Mouse (Mus musculus): Measurements from ENCODE around the gene Nr2f2. TPM values are rescaled to one million over a fixed set of nuclear protein-coding genes. Genes with fewer than 3 reads are reported as not detected.

Gene Nr2f2
- polyA plus RNA-seq, 1 experiment from 2014 or later: 95.9 TPM

GRCm38 (mm10) chr7:70348977-70349615 lies 17.4 kb downstream of the Nr2f2 start:
- H3K9me3 ChIP-seq (ENCODE audit: control insufficient read depth, low read length): no peaks in the 10 kb centered on the region
- H3K36me3 ChIP-seq (ENCODE audit: control insufficient read depth, insufficient read depth, low read length): no peaks in the 10 kb centered on the region
- peak overlapping the region; percentile 98 for H3K27ac ChIP-seq (ENCODE audit: low read depth, low read length)
- ATAC-seq (ENCODE audit: insufficient read depth, low FRiP score, low TSS enrichment): no peak
- peak overlapping the region; percentile 62 for H3K4me3 ChIP-seq (ENCODE audit: low read depth, low read length)
- H3K9ac ChIP-seq (ENCODE audit: low read length): peak overlapping the region; percentile 91
- no peaks in the 10 kb centered on the region for H3K27me3 ChIP-seq (ENCODE audit: control insufficient read depth, insufficient read depth, low read length)
- peak overlapping the region; percentile 85 for H3K4me2 ChIP-seq (ENCODE audit: low read depth)
- 6% methylated on average over 11 of the region's 11 CpGs for WGBS
- H3K4me1 ChIP-seq (ENCODE audit: control insufficient read depth, insufficient read depth, low read length): peaks cover 46% of the 10 kb centered on the region
- peak; percentile 19 for DNase-seq (ENCODE audit: low spot score)

GRCm38 (mm10) chr7:70348064-70348976 lies 18.2 kb downstream of the Nr2f2 start:
- 6% methylated on average over 30 of the region's 30 CpGs for WGBS
- peak overlapping the region; percentile 91 for H3K9ac ChIP-seq (ENCODE audit: low read length)
- peak overlapping the region; percentile 4; the same call in 1 of the 2 replicates for H3K4me3 ChIP-seq (ENCODE audit: low read depth, low read length)
- no peaks in the 10 kb centered on the region for H3K27me3 ChIP-seq (ENCODE audit: control insufficient read depth, insufficient read depth, low read length)
- H3K27ac ChIP-seq (ENCODE audit: low read depth, low read length): peak overlapping the region; percentile 75
- no peaks in the 10 kb centered on the region for H3K9me3 ChIP-seq (ENCODE audit: control insufficient read depth, low read length)
- peaks cover 49% of the 10 kb centered on the region for H3K4me1 ChIP-seq (ENCODE audit: control insufficient read depth, insufficient read depth, low read length)
- peak; percentile 42 for DNase-seq (ENCODE audit: low spot score)
- ATAC-seq (ENCODE audit: insufficient read depth, low FRiP score, low TSS enrichment): no peak
- peak overlapping the region; percentile 85 for H3K4me2 ChIP-seq (ENCODE audit: low read depth)
- H3K36me3 ChIP-seq (ENCODE audit: control insufficient read depth, insufficient read depth, low read length): no peaks in the 10 kb centered on the region

GRCm38 (mm10) chr7:70347618-70347958 lies 18.9 kb downstream of the Nr2f2 start:
- no peaks in the 10 kb centered on the region for H3K36me3 ChIP-seq (ENCODE audit: control insufficient read depth, insufficient read depth, low read length)
- no peaks in the 10 kb centered on the region for H3K9me3 ChIP-seq (ENCODE audit: control insufficient read depth, low read length)
- H3K4me1 ChIP-seq (ENCODE audit: control insufficient read depth, insufficient read depth, low read length): peaks cover 47% of the 10 kb centered on the region
- 8% methylated on average over 14 of the region's 14 CpGs for WGBS
- H3K9ac ChIP-seq (ENCODE audit: low read length): peak overlapping the region; percentile 91
- DNase-seq (ENCODE audit: low spot score) (no peak), ATAC-seq (ENCODE audit: insufficient read depth, low FRiP score, low TSS enrichment) (no peak)
- peak overlapping the region; percentile 75 for H3K27ac ChIP-seq (ENCODE audit: low read depth, low read length)
- peak overlapping the region; percentile 85 for H3K4me2 ChIP-seq (ENCODE audit: low read depth)
- H3K4me3 ChIP-seq (ENCODE audit: low read depth, low read length): no peak overlapping the region; the same call in 1 of the 2 replicates
- no peaks in the 10 kb centered on the region for H3K27me3 ChIP-seq (ENCODE audit: control insufficient read depth, insufficient read depth, low read length)

GRCm38 (mm10) chr7:70346951-70347617 lies 19.5 kb downstream of the Nr2f2 start:
- Histone ChIP-seq H3K4me1 (ENCODE audit: control insufficient read depth, insufficient read depth, low read length) (peaks cover 47% of the 10 kb centered on the region), H3K4me3 (ENCODE audit: low read depth, low read length) (no peak overlapping the region), H3K27ac (ENCODE audit: low read depth, low read length) (peak overlapping the region; percentile 14), H3K9me3 (ENCODE audit: control insufficient read depth, low read length) (no peaks in the 10 kb centered on the region), H3K4me2 (ENCODE audit: low read depth) (peak overlapping the region; percentile 85; the same call in 1 of the 2 replicates), H3K9ac (ENCODE audit: low read length) (peak overlapping the region; percentile 91; the same call in 1 of the 2 replicates), H3K27me3 (ENCODE audit: control insufficient read depth, insufficient read depth, low read length) (no peaks in the 10 kb centered on the region; the same call in 1 of the 2 replicates), H3K36me3 (ENCODE audit: control insufficient read depth, insufficient read depth, low read length) (no peaks in the 10 kb centered on the region)
- ATAC-seq (ENCODE audit: insufficient read depth, low FRiP score, low TSS enrichment): no peak
- DNase-seq (ENCODE audit: low spot score): peak; percentile 55
- 10% methylated on average over 20 of the region's 20 CpGs for WGBS

- DNase-seq (ENCODE audit: low spot score): peak; percentile 86
- peaks cover 2% of the 10 kb centered on the region; the same call in 1 of the 2 replicates for H3K27me3 ChIP-seq (ENCODE audit: control insufficient read depth, insufficient read depth, low read length)
- H3K36me3 ChIP-seq (ENCODE audit: control insufficient read depth, insufficient read depth, low read length): no peaks in the 10 kb centered on the region
- peak overlapping the region; percentile 51 for H3K9ac ChIP-seq (ENCODE audit: low read length)
- no peaks in the 10 kb centered on the region for H3K9me3 ChIP-seq (ENCODE audit: control insufficient read depth, low read length)
- ATAC-seq (ENCODE audit: insufficient read depth, low FRiP score, low TSS enrichment): peak; percentile 72
- H3K4me2 ChIP-seq (ENCODE audit: low read depth): peak overlapping the region; percentile 54
- peaks cover 47% of the 10 kb centered on the region for H3K4me1 ChIP-seq (ENCODE audit: control insufficient read depth, insufficient read depth, low read length)
- H3K4me3 ChIP-seq (ENCODE audit: low read depth, low read length): peak overlapping the region; percentile 17
- whole genome bisulfite sequencing: under 1% methylated on average over 34 of the region's 35 CpGs
- H3K27ac ChIP-seq (ENCODE audit: low read depth, low read length): peak overlapping the region; percentile 49
Observed at GRCm38 (mm10) chr7:70346010-70346536, 20.5 kb downstream of the Nr2f2 start.

GRCm38 (mm10) chr7:70343426-70343825 lies 23.1 kb downstream of the Nr2f2 start:
- no peak for ATAC-seq (ENCODE audit: insufficient read depth, low FRiP score, low TSS enrichment)
- Histone ChIP-seq H3K4me3 (ENCODE audit: low read depth, low read length) (no peak overlapping the region), H3K27me3 (ENCODE audit: control insufficient read depth, insufficient read depth, low read length) (peaks cover 13% of the 10 kb centered on the region), H3K4me2 (ENCODE audit: low read depth) (no peak overlapping the region), H3K9me3 (ENCODE audit: control insufficient read depth, low read length) (no peaks in the 10 kb centered on the region), H3K27ac (ENCODE audit: low read depth, low read length) (no peak overlapping the region), H3K4me1 (ENCODE audit: control insufficient read depth, insufficient read depth, low read length) (peaks cover 32% of the 10 kb centered on the region), H3K36me3 (ENCODE audit: control insufficient read depth, insufficient read depth, low read length) (no peaks in the 10 kb centered on the region), H3K9ac (ENCODE audit: low read length) (no peak overlapping the region)
- no peak for DNase-seq (ENCODE audit: low spot score)
- WGBS: 21% methylated on average over 5 of the region's 5 CpGs

- WGBS: 13% methylated on average over 8 of the region's 8 CpGs
- H3K27ac ChIP-seq (ENCODE audit: low read depth, low read length): no peak overlapping the region
- ATAC-seq (ENCODE audit: insufficient read depth, low FRiP score, low TSS enrichment) (no peak), DNase-seq (ENCODE audit: low spot score) (peak; percentile 20)
- no peak overlapping the region for H3K4me2 ChIP-seq (ENCODE audit: low read depth)
- no peaks in the 10 kb centered on the region for H3K36me3 ChIP-seq (ENCODE audit: control insufficient read depth, insufficient read depth, low read length)
- no peak overlapping the region for H3K9ac ChIP-seq (ENCODE audit: low read length)
- peaks cover 19% of the 10 kb centered on the region for H3K27me3 ChIP-seq (ENCODE audit: control insufficient read depth, insufficient read depth, low read length)
- no peak overlapping the region for H3K4me3 ChIP-seq (ENCODE audit: low read depth, low read length)
- H3K4me1 ChIP-seq (ENCODE audit: control insufficient read depth, insufficient read depth, low read length): peaks cover 25% of the 10 kb centered on the region
- no peaks in the 10 kb centered on the region for H3K9me3 ChIP-seq (ENCODE audit: control insufficient read depth, low read length)
Observed at GRCm38 (mm10) chr7:70342771-70343170, 23.8 kb downstream of the Nr2f2 start.

GRCm38 (mm10) chr7:70342076-70342475 lies 24.5 kb downstream of the Nr2f2 start:
- Histone ChIP-seq H3K4me3 (ENCODE audit: low read depth, low read length) (no peak overlapping the region), H3K27me3 (ENCODE audit: control insufficient read depth, insufficient read depth, low read length) (peaks cover 25% of the 10 kb centered on the region), H3K4me2 (ENCODE audit: low read depth) (no peak overlapping the region), H3K4me1 (ENCODE audit: control insufficient read depth, insufficient read depth, low read length) (peaks cover 23% of the 10 kb centered on the region), H3K27ac (ENCODE audit: low read depth, low read length) (no peak overlapping the region), H3K9ac (ENCODE audit: low read length) (no peak overlapping the region), H3K9me3 (ENCODE audit: control insufficient read depth, low read length) (no peaks in the 10 kb centered on the region), H3K36me3 (ENCODE audit: control insufficient read depth, insufficient read depth, low read length) (no peaks in the 10 kb centered on the region)
- WGBS: 25% methylated on average over 2 of the region's 2 CpGs
- DNase-seq (ENCODE audit: low spot score): no peak
- ATAC-seq (ENCODE audit: insufficient read depth, low FRiP score, low TSS enrichment): no peak

Measured in neural tube, embryonic 11.5 days (tissue).